Mouse (Mus musculus): ENCODE results near the gene Slc5a6.

DNA sequence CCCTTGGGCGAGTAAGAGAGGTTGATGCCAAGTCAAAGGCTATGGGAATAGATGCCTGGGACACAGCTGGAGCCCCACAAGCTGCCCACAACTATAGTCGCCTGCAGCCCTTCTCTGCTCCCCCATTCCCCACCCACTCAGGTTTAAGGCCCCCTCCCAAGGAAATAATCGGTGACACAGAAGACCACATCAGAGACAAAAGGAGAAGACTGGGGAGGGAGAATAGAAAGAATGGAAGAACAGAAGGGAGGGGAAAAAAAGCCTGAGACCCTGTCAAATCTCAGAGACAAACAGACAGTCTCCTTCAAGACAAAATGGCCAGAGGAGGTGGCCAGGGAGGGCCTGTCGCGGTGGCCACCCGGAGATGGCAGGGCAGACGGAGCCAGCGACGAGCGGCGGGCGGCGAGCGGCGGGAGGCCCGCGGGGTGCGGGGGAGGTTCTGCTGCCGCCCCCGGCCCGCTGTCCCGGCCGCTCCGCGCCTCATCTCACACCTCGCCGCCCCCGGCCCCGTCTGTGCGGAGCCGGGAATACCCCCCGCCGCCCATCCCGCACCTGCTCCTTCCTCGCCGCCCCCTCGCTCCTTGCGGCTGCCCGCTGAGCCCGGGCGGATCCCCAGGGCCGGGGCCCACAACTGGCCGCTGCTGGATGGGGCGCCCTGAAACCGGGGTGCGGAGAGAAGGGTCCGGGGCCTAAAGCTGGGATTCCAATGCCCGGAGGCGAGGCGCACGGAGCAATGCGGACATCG lies 43.7 kb upstream of the Slc5a6 start:
- TF ChIP-seq CTCF (IDR thresholded peaks at IDR 0.05; ENCODE audit: insufficient read depth, low read length) (no peak), POLR2A (IDR thresholded peaks at IDR 0.05; ENCODE audit: borderline replicate concordance, extremely low read depth, low read depth, low read length) (no peak)

All from lung, adult 2 months (tissue).